Mouse (Mus musculus): ENCODE results near the gene Chd9.

DNA sequence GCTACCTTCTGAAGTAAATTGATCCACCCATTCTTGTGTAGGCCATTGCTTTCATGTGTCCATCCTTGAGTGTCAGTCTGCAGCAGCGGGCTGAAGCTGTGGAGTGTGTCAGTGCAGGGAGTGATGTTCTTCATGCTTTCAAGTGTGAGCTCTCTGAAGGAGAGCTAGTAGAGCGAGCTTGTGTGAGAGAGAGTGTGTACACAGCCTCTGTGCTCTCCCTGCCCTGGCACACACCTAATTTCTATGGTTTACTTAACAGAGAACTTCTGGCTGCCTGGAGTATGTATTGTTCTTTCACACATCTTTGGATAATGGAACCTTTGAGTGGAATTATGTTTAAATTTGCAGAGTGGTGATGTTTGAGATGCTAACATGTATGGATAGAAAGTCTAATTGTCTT, 261.4 kb downstream of the Chd9 start:
- no peak for TF ChIP-seq CTCF (IDR thresholded peaks at IDR 0.05; ENCODE audit: extremely low read depth, insufficient read length, insufficient replicate concordance, low read depth, low read length)
- TF ChIP-seq POLR2A (IDR thresholded peaks at IDR 0.05; ENCODE audit: low read depth, low read length) = no peak

Measured in small intestine, adult 2 months (tissue).